Mouse (Mus musculus): ENCODE measurements around the gene Amh.

DNA sequence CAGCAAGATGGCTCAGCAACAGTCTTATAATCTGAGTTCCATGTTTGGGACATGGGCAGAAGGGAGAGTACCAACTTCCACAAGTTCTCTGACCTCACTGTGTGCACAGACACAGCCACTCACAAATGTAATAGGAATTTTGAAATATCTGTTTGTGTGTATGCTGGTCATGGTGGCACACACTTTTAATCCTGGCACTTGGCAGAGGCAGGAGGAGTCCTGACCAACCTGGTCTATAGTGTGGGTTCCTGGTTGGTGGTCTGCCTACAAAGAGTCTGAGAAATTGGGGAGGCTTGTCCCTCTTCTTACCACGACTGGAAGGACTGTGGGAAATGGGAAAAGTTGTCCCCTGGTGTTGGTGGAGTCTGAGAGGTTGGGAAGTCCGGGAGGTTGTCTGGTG is 48.5 kb upstream of the Amh start:
- no peak for TF ChIP-seq POLR2A (IDR thresholded peaks at IDR 0.05; ENCODE audit: low read depth, low read length)
- TF ChIP-seq CTCF (IDR thresholded peaks at IDR 0.05; ENCODE audit: extremely low read depth, insufficient read depth, insufficient read length, insufficient replicate concordance), result no peak

Measured in spleen, adult 2 months (tissue).